Mouse (Mus musculus) forebrain, embryonic 14.5 days (tissue): ENCODE results near the gene Tyk2. TPM values are rescaled to one million over a fixed set of nuclear protein-coding genes. Genes with fewer than 3 reads are reported as not detected.

Source experiments
- ATAC-seq: fragments of 200-750 bp; cut with Nextera tagmentation; 2 replicates; pipeline ENCODE4 v1.8.0; 2017; ENCODE audit warnings: mild to moderate bottlenecking, moderate library complexity
- DNase-seq: peaks from one replicate; pipeline ENCODE4 v3.0.0-alpha.2; 2015; ENCODE audit warnings: low spot score
- H3K27ac ChIP-seq: fragments of 300-500 bp; sonication (generic); 2 replicates; pipeline ENCODE4 v1.5.1; 2014; ENCODE audit warnings: low read depth, mild to moderate bottlenecking, control low read depth, low read length, moderate library complexity
- H3K27me3 ChIP-seq: fragments of 300-500 bp; sonication (generic); replicated peaks from 2 replicates; pipeline ENCODE4 v1.6.1; 2014; ENCODE audit warnings: low read length, control low read depth, mixed read lengths; ENCODE audit not compliant: control insufficient read depth, insufficient read depth
- H3K36me3 ChIP-seq: fragments of 300-500 bp; sonication (generic); 2 replicates; pipeline ENCODE4 v1.6.1; 2014; ENCODE audit warnings: low read length, control low read depth; ENCODE audit not compliant: control insufficient read depth, insufficient read depth
- H3K4me1 ChIP-seq: fragments of 300-500 bp; sonication (generic); 2 replicates; pipeline ENCODE4 v1.6.1; 2014; ENCODE audit warnings: antibody characterized with exemption, low read length, control low read depth; ENCODE audit not compliant: control insufficient read depth, insufficient read depth
- H3K4me2 ChIP-seq: fragments of 300-500 bp; sonication (generic); 2 replicates; pipeline ENCODE4 v1.6.1; 2014; ENCODE audit warnings: mild to moderate bottlenecking, control low read depth, low read length
- H3K4me3 ChIP-seq: fragments of 300-500 bp; sonication (generic); 2 replicates; pipeline ENCODE4 v1.5.1; 2014; ENCODE audit warnings: low read depth, low read length, control low read depth
- H3K9ac ChIP-seq: fragments of 300-500 bp; sonication (generic); 2 replicates; pipeline ENCODE4 v1.6.1; 2014; ENCODE audit warnings: mild to moderate bottlenecking, low read length, control low read depth, moderate library complexity
- H3K9me3 ChIP-seq: fragments of 300-500 bp; sonication (generic); replicated peaks from 2 replicates; pipeline ENCODE4 v1.6.1; 2016; ENCODE audit warnings: low read length, control low read depth, mixed read lengths; ENCODE audit not compliant: control insufficient read depth
- WGBS: fragments of 180-500 bp; shearing (Covaris S2); extraction: QIAGEN DNeasy Blood & Tissue Kit; methylation state at CpG from one replicate; pipeline ENCODE4 v1.1.7; 2014; 5-methylcytosine and 5-hydroxymethylcytosine counted together
- polyA plus RNA-seq: library from polyadenylated mRNA; unstranded; fragments of >200 nt; fragmentation: Nextera tagmentation; extraction: Ambion mirVana; gene quantifications from 2 replicates; pipeline ENCODE4 v1.2.1, GENCODE M21; 2014

The Tyk2 gene
- polyA plus RNA-seq, 1 experiment from 2014 or later, result 5.0 TPM

DNA sequence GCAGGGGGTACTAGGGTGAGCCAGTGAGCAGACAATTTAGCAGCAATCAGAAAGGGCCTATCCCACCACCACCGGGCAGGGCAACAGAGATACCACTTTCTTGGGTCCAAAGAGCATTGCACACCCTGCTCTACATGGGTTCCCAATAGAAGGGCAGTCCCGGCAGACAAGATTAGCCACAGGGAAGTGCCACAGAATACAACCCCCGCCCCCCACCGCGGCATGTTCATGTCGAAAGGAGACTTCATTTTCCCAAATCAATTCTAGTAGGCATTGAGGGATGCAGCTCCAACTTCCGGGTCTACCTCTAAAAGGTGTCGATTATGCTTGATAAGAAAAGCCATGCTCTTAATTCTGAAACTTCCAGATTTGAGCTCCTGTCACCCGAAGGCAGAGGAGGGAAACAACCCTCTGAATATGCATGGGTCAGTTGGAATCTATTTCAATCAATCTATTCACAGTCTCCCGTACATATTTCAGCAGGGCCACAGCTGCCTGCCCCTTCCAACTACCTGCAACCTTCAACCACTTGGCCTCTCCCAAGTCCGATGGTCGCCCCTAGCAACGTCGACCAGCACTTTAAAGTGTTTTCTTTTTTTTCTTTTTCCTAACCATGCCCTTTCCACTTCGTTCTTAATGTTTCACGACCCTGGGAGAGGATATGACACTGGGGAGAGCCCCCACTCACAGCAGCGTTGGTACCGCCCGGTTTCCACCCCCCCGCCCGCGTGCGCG lies 39.9 kb downstream of the Tyk2 start:
- no peaks in the 10 kb centered on the region for H3K9me3 ChIP-seq
- no peaks in the 10 kb centered on the region for H3K27me3 ChIP-seq
- peak overlapping the region; percentile 73 for H3K27ac ChIP-seq
- peaks cover 8% of the 10 kb centered on the region for H3K4me1 ChIP-seq
- peaks cover 42% of the 10 kb centered on the region for H3K36me3 ChIP-seq
- peak overlapping the region; percentile 73 for H3K9ac ChIP-seq
- peak overlapping the region; percentile 66 for H3K4me3 ChIP-seq
- WGBS, result 2% methylated on average over 24 of the region's 24 CpGs
- H3K4me2 ChIP-seq, result peak overlapping the region; percentile 88
- DNase-seq (no peak), ATAC-seq (no peak; the same call in 1 of the 2 replicates)

DNA sequence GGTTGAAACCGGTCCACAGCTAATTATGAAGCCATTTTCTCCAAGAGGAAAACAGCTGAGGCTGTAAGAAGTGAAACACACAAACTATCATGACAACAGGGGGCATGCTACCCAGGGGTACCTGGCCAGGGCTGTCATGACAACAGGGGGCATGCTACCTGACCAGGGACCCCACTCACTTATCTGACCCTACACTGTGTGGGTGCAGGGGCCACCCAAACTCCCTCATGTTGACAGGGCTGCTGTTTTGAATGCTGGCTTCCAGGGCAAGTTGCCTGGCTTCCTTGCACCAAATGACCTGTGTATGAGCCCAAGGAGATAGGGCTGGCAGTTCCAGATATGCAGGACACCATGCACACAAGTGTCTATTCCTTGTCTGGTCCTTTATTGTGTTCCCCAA lies 40.5 kb downstream of the Tyk2 start:
- Histone ChIP-seq H3K27me3 (no peaks in the 10 kb centered on the region), H3K36me3 (peaks cover 48% of the 10 kb centered on the region), H3K27ac (no peak overlapping the region), H3K4me1 (peaks cover 8% of the 10 kb centered on the region), H3K4me2 (peak overlapping the region; percentile 88), H3K9ac (peak overlapping the region; percentile 73), H3K9me3 (no peaks in the 10 kb centered on the region), H3K4me3 (peak overlapping the region; percentile 66)
- no peak for DNase-seq
- WGBS, result 86% methylated on average over 1 of the region's 1 CpGs
- ATAC-seq, result no peak

DNA sequence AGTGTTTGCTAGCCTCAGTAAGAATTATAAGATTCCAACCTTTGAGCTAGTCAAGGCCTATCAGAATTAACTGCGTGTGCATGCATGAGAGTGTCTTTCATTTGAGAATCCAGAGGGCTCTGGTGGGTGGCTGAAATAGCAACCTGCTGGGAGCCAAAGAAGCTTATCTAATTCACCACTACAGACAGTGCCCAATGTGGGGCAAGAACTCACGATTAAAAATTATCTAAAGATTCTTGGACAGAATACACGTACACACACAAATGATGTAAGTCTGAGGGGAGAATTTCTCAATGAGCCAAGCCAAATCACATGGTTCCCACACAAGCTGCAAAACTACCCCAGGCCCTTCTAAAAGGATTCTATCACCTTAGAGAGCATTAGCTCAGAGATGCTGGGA lies 47.7 kb downstream of the Tyk2 start:
- H3K27ac ChIP-seq, result no peak overlapping the region
- no peak for ATAC-seq
- no peak overlapping the region for H3K4me2 ChIP-seq
- 82% methylated on average over 3 of the region's 3 CpGs for WGBS
- no peaks in the 10 kb centered on the region for H3K9me3 ChIP-seq
- H3K9ac ChIP-seq, result no peak overlapping the region
- H3K36me3 ChIP-seq, result peaks cover 97% of the 10 kb centered on the region
- no peak overlapping the region for H3K4me3 ChIP-seq
- no peaks in the 10 kb centered on the region for H3K4me1 ChIP-seq
- DNase-seq, result no peak
- H3K27me3 ChIP-seq, result no peaks in the 10 kb centered on the region

DNA sequence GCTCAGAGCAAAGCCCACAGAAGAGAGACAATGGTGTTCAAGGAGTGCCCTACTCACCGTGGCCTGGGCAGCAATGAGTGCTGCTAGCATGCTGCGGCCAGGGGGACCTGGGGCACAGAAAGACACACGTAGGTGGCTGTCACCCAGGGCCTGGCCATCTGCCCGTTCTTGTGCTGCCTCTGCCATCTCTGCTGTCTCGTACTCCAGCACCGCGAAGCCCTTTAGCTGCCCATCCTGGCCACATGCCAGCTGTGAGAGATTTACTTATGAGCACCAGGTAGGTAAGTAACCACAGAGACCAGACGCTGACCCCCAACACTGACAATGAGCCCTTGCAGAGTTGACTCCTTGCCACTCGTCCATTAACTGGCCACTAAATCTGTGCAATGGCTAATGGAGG lies 49.9 kb downstream of the Tyk2 start:
- H3K27me3 ChIP-seq, result no peaks in the 10 kb centered on the region
- no peak overlapping the region for H3K27ac ChIP-seq
- H3K4me1 ChIP-seq, result no peaks in the 10 kb centered on the region
- H3K36me3 ChIP-seq, result peaks cover 97% of the 10 kb centered on the region
- no peak for DNase-seq
- ATAC-seq, result no peak
- H3K9ac ChIP-seq, result no peak overlapping the region
- H3K4me2 ChIP-seq, result no peak overlapping the region
- no peak overlapping the region for H3K4me3 ChIP-seq
- WGBS, result 88% methylated on average over 9 of the region's 9 CpGs
- no peaks in the 10 kb centered on the region for H3K9me3 ChIP-seq

DNA sequence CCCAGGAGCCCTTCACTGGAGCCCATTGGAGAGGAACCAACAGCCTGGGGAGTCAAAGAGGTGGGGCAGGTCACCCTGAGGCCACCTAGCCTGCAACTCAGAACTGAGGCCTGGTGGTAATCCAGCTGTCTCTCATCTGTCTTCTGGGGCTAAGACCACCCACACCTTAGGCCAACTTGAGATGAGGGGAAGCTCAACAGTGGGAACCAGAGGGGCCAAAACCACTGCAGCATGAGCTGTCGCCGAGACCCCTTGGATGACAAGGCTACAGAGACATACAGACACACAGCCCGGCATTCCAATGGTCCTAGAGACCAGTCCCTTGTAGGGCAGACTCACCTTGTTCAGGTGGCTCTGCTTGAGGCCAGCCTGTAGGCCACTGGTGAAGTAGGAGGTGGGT lies 55.4 kb downstream of the Tyk2 start:
- WGBS, result 90% methylated on average over 3 of the region's 3 CpGs
- no peaks in the 10 kb centered on the region for H3K27me3 ChIP-seq
- ATAC-seq (no peak), DNase-seq (no peak)
- no peak overlapping the region for H3K4me3 ChIP-seq
- no peak overlapping the region for H3K4me2 ChIP-seq
- H3K4me1 ChIP-seq, result peaks cover 8% of the 10 kb centered on the region
- H3K9ac ChIP-seq, result no peak overlapping the region
- H3K36me3 ChIP-seq, result peaks cover 64% of the 10 kb centered on the region
- no peaks in the 10 kb centered on the region for H3K9me3 ChIP-seq
- H3K27ac ChIP-seq, result no peak overlapping the region

DNA sequence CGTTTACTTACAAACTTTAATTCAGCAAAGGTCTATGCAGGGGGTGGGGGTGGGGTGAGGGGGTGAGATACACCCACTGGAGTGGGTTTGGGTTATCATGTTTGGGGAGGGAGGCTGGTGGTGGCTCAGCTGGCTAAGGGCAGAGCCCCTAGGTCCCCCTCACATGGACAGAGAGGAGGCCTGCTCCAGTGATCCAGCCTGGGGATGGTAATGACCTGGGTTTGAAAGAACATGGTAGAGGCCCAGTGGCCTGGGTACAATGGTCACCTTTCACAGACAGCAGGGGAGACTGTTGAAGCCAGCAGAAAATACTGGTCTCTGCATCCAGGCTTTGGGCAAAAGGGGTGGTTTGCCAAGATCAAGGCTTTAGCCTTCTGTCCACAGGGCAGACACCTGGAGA lies 56.9 kb downstream of the Tyk2 start:
- Histone ChIP-seq H3K36me3 (peaks cover 49% of the 10 kb centered on the region), H3K4me2 (no peak overlapping the region), H3K9ac (no peak overlapping the region), H3K9me3 (no peaks in the 10 kb centered on the region), H3K27ac (no peak overlapping the region), H3K4me3 (no peak overlapping the region), H3K4me1 (peaks cover 8% of the 10 kb centered on the region), H3K27me3 (no peaks in the 10 kb centered on the region)
- WGBS, result 77% methylated on average over 1 of the region's 1 CpGs
- DNase-seq (no peak), ATAC-seq (no peak)

DNA sequence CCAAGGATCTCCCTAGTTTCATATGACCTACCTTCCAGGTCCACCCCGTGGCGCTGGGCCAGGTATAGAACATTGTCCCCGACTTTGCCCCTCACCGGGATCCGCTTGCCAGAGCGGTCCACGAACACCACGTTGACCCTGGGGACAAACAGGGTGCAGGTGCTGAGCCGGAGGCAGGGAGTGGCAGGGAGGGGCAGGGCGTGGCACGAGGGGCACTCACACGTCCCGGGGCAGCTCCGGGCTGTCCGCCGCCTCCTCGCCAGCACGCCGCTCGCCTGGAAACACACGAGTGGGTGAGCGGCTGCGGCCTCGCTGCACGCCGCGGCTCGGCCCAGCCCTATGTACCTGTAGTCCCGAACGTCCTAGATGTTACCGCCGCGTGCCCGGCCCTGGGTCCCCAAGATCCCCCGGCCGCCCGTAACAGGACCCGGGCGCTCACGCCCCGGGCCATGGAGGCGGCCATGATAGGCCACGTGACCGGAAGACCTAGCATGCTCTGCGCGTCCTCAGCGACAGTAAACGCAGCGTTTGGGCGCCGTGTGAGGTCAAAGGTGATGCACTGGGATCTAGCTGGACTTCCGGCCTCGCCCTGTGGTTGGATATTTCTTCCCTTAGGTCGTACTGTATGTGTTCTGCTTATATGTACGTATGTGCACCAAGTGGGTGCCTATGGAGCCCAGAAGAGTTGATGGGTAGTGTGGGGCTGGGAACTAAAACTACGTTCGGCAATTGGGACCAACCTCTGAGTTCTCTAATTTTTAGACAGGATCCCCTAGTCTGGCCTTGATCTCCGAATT lies 57.8 kb downstream of the Tyk2 start, which contains the start of the genes Gm49373 and Fdx1l:
Gene Gm49373, minus strand, starts transcription at position 53 of the 797 bp plus-strand sequence.
Gene Fdx1l, minus strand, starts transcription at position 571 of the 797 bp plus-strand sequence.
- no peaks in the 10 kb centered on the region for H3K27me3 ChIP-seq
- H3K9ac ChIP-seq, result peak within 1 kb of the TSS; percentile 85
- peak within 1 kb of the TSS; percentile 92 for H3K4me2 ChIP-seq
- H3K4me3 ChIP-seq, result peak within 1 kb of the TSS; percentile 82
- H3K36me3 ChIP-seq, result peaks cover 43% of the 10 kb centered on the region
- DNase-seq (peak; percentile 94), ATAC-seq (peak; percentile 96)
- peak within 1 kb of the TSS; percentile 11; the same call in 1 of the 2 replicates for H3K27ac ChIP-seq
- H3K4me1 ChIP-seq, result peaks cover 8% of the 10 kb centered on the region
- H3K9me3 ChIP-seq, result no peaks in the 10 kb centered on the region
- 3% methylated on average over 58 of the region's 58 CpGs for WGBS

DNA sequence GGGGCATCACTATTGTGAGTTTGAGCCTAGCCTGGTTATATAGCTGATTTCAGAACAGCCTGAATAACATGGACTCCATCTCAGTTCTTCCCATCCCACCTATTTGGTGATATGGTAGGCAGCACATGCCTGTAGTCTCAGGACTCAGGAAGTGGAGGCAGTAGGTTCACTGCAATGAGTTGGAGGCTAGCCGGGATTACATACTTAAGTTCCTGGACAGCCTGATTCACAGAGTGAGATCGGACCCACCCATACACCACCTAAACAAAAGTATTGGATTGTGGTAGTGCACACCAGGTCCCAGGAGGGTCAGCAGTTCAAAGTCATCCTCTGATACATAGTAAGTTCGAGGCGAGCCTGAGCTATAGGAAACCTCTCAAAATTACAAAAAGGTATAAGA lies 58.4 kb downstream of the Tyk2 start:
- H3K27ac ChIP-seq, result no peak overlapping the region
- peak overlapping the region; percentile 82 for H3K4me3 ChIP-seq
- peak; percentile 6 for DNase-seq
- peaks cover 8% of the 10 kb centered on the region for H3K4me1 ChIP-seq
- H3K9ac ChIP-seq, result peak overlapping the region; percentile 85
- ATAC-seq, result peak; percentile 21
- peaks cover 41% of the 10 kb centered on the region for H3K36me3 ChIP-seq
- 17% methylated on average over 4 of the region's 4 CpGs for WGBS
- no peaks in the 10 kb centered on the region for H3K27me3 ChIP-seq
- no peaks in the 10 kb centered on the region for H3K9me3 ChIP-seq
- peak overlapping the region; percentile 92 for H3K4me2 ChIP-seq
